Mouse (Mus musculus): ENCODE measurements at regions not wholly inside any gene's neighbourhood (a gene's known extent, or its start where the extent isn't known, plus 50 kb on each side); places are given as distances from the start of the nearest gene placed in this dataset.

- no peak for TF ChIP-seq CTCF (IDR thresholded peaks at IDR 0.05; ENCODE audit: borderline replicate concordance, insufficient read depth, low read depth, low read length)
- no peak for TF ChIP-seq POLR2A (IDR thresholded peaks at IDR 0.05; ENCODE audit: borderline replicate concordance, insufficient read depth, low read length)
Observed at GRCm38 (mm10) chr12:27881720-27882119, 539.3 kb upstream of the Sox11 start.
